Mouse (Mus musculus): ENCODE results near the gene Pcdh11x. TPM values are rescaled to one million over a fixed set of nuclear protein-coding genes. Genes with fewer than 3 reads are reported as not detected.
"Not testable (repeated sequence)": the region's sequence is repeated elsewhere in the genome, so short reads cannot be mapped to it uniquely, and the experiment has no call there.

The Pcdh11x gene
- polyA plus RNA-seq, 1 experiment from 2014 or later = 0.13 TPM

DNA sequence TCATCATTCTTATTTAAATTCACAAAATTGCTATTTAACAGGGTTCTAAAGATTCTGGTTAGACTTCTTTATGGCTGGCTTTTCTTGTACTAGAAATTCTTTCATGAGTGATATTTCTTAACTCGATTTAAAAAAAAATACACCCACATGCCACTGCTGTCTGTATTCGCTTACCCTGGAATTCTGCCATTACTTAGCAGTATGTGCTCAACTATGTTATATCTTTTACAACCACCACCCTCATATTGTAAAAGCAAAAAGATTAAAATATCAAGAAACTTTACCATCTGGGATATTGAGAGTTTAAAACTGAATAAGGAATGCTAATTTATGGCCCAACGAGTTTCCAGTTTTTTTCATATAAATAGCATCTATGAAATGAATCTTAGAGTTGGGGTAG lies 234.9 kb downstream of the Pcdh11x start:
- H3K4me3 ChIP-seq (replicated peaks) = no peak overlapping the region

GRCm38 (mm10) chrX:120599309-120599708 lies 309.2 kb downstream of the Pcdh11x start:
- H3K4me2 ChIP-seq = no peak overlapping the region
- no peaks in the 10 kb centered on the region for H3K9me3 ChIP-seq (replicated peaks)
- ATAC-seq (ENCODE audit: insufficient read depth) = no peak
- no peaks in the 10 kb centered on the region for H3K36me3 ChIP-seq (replicated peaks)
- H3K27ac ChIP-seq (replicated peaks) = no peak overlapping the region
- WGBS (ENCODE audit: insufficient replicate concordance) = 65% methylated on average over 1 of the region's 1 CpGs
- no peaks in the 10 kb centered on the region for H3K4me1 ChIP-seq (replicated peaks)
- no peaks in the 10 kb centered on the region for H3K27me3 ChIP-seq
- H3K4me3 ChIP-seq (replicated peaks) = no peak overlapping the region
- no peak overlapping the region for H3K9ac ChIP-seq

More for the DNA sequence above, 234.9 kb downstream of the Pcdh11x start:
- 64% methylated on average over 3 of the region's 3 CpGs for WGBS (ENCODE audit: insufficient replicate concordance)
- no peaks in the 10 kb centered on the region for H3K27me3 ChIP-seq
- H3K4me2 ChIP-seq = no peak overlapping the region
- H3K9ac ChIP-seq = no peak overlapping the region
- H3K9me3 ChIP-seq (replicated peaks) = no peaks in the 10 kb centered on the region
- H3K4me1 ChIP-seq (replicated peaks) = no peaks in the 10 kb centered on the region
- no peak overlapping the region for H3K27ac ChIP-seq (replicated peaks)
- ATAC-seq (ENCODE audit: insufficient read depth) = no peak
- H3K36me3 ChIP-seq (replicated peaks) = no peaks in the 10 kb centered on the region

DNA sequence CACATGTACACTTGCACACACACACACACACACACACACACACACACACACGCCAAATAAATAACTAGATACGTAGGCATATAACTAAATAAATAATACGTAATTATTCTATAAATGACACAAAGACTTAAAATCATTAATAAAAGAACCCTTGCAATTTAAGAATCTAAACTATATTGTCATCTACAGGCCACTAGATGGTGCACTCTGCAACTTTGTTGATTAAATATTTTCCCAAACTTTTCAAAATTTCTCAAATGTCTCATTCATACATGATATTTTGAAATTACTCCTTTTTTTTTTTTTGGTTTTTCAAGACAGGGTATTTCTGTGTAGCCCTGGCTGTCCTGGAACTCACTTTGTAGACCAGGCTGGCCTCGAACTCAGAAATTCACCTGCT lies 328.4 kb downstream of the Pcdh11x start:
- no peaks in the 10 kb centered on the region for H3K4me1 ChIP-seq (replicated peaks)
- no peak overlapping the region for H3K4me3 ChIP-seq (replicated peaks)
- H3K27ac ChIP-seq (replicated peaks) = no peak overlapping the region
- H3K9ac ChIP-seq = no peak overlapping the region
- ATAC-seq (ENCODE audit: insufficient read depth) = no peak
- WGBS (ENCODE audit: insufficient replicate concordance) = 40% methylated on average over 4 of the region's 4 CpGs
- H3K36me3 ChIP-seq (replicated peaks) = no peaks in the 10 kb centered on the region
- no peaks in the 10 kb centered on the region for H3K9me3 ChIP-seq (replicated peaks)
- H3K4me2 ChIP-seq = no peak overlapping the region
- no peaks in the 10 kb centered on the region for H3K27me3 ChIP-seq

- not testable (repeated sequence) for H3K4me3 ChIP-seq (replicated peaks); H3K4me2 ChIP-seq; H3K36me3 ChIP-seq (replicated peaks); H3K9me3 ChIP-seq (replicated peaks); H3K27ac ChIP-seq (replicated peaks); H3K27me3 ChIP-seq; H3K9ac ChIP-seq; H3K4me1 ChIP-seq (replicated peaks); ATAC-seq (ENCODE audit: insufficient read depth)
- WGBS (ENCODE audit: insufficient replicate concordance) = 59% methylated on average over 1 of the region's 1 CpGs
Observed at GRCm38 (mm10) chrX:120670236-120670635, 380.2 kb downstream of the Pcdh11x start.

DNA sequence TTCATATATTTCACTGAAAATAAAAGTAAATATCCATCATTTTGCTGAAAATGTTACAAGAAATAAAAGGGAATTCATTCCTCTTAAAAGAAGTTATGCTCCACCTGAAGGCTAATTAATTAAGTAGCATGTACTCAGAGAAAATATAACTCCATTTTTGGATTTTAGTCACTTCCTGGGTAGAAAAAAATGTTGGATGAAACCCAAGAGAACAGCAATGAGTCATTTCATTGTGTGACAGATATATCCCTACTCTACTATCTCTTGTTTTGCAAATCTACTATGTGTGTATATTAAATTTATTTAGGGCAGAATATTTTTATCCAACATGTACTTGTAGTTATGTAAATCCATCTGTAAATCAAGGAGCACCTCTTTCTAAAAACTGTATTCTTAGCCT lies 444.1 kb downstream of the Pcdh11x start:
- ATAC-seq (ENCODE audit: insufficient read depth) = no peak
- no peak overlapping the region for H3K27ac ChIP-seq (replicated peaks)

DNA sequence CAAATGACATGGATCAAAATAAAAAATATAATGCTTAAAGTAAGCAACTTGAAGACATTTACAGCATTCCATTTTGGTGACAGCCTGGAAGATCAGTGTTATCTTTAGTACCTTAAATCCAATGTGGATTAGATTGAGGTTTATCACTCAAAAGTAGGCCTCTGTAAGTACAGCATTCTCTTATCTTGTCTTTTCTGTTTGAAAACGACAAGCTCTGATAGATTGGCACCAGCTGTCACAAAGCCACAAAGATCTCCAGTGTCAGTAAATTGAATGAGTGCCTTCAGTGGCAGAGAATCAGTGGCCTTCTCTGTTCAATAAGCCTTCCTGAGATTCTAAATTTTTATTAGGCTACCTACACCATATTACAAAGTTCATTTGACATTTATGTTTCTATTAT lies 445.7 kb downstream of the Pcdh11x start:
- Histone ChIP-seq H3K27ac (replicated peaks) (no peak overlapping the region), H3K4me2 (no peak overlapping the region)
- 10% methylated on average over 1 of the region's 1 CpGs for WGBS (ENCODE audit: insufficient replicate concordance)

More for the DNA sequence above, 444.1 kb downstream of the Pcdh11x start:
- H3K9me3 ChIP-seq (replicated peaks) = no peaks in the 10 kb centered on the region
- no peak overlapping the region for H3K9ac ChIP-seq
- no peaks in the 10 kb centered on the region for H3K36me3 ChIP-seq (replicated peaks)
- H3K4me2 ChIP-seq = no peak overlapping the region
- H3K4me3 ChIP-seq (replicated peaks) = no peak overlapping the region
- H3K4me1 ChIP-seq (replicated peaks) = no peaks in the 10 kb centered on the region
- no peaks in the 10 kb centered on the region for H3K27me3 ChIP-seq

GRCm38 (mm10) chrX:120944556-120944955 lies 654.5 kb downstream of the Pcdh11x start:
- no peak overlapping the region for H3K27ac ChIP-seq (replicated peaks)
- 72% methylated on average over 3 of the region's 3 CpGs for WGBS (ENCODE audit: insufficient replicate concordance)
- H3K4me3 ChIP-seq (replicated peaks) = no peak overlapping the region
- H3K27me3 ChIP-seq = no peaks in the 10 kb centered on the region
- ATAC-seq (ENCODE audit: insufficient read depth) = no peak
- no peaks in the 10 kb centered on the region for H3K4me1 ChIP-seq (replicated peaks)
- no peak overlapping the region for H3K9ac ChIP-seq
- H3K36me3 ChIP-seq (replicated peaks) = no peaks in the 10 kb centered on the region
- no peaks in the 10 kb centered on the region for H3K9me3 ChIP-seq (replicated peaks)
- no peak overlapping the region for H3K4me2 ChIP-seq

More for the DNA sequence above, 445.7 kb downstream of the Pcdh11x start:
- Histone ChIP-seq H3K36me3 (replicated peaks) (no peaks in the 10 kb centered on the region), H3K9me3 (replicated peaks) (no peaks in the 10 kb centered on the region), H3K4me1 (replicated peaks) (no peaks in the 10 kb centered on the region), H3K27me3 (no peaks in the 10 kb centered on the region), H3K4me3 (replicated peaks) (no peak overlapping the region), H3K9ac (no peak overlapping the region)
- ATAC-seq (ENCODE audit: insufficient read depth) = no peak

Other genes starting within 250 kb of the Pcdh11x start
- not detected in 2 replicates for gene H2afb3, start 22.8 kb downstream of the Pcdh11x start, polyA plus RNA-seq (2015; fragmentation: Nextera tagmentation; extraction: Ambion mirVana)